Mouse (Mus musculus): ENCODE measurements at regions not wholly inside any gene's neighbourhood (a gene's known extent, or its start where the extent isn't known, plus 50 kb on each side); places are given as distances from the start of the nearest gene placed in this dataset.

GRCm38 (mm10) chr12:77749438-77750007 is 444.5 kb upstream of the Gm6657 start:
- peak; percentile 79; the same call in 1 of the 2 replicates for ATAC-seq (ENCODE audit: low FRiP score, low read depth)
- no peaks in the 10 kb centered on the region for H3K27me3 ChIP-seq
- H3K27ac ChIP-seq (replicated peaks): no peak overlapping the region
- no peak overlapping the region for H3K9ac ChIP-seq
- 65% methylated on average over 3 of the region's 3 CpGs for WGBS
- H3K4me3 ChIP-seq: no peak overlapping the region
- no peaks in the 10 kb centered on the region for H3K36me3 ChIP-seq
- H3K4me2 ChIP-seq: no peak overlapping the region
- H3K9me3 ChIP-seq: no peaks in the 10 kb centered on the region
- H3K4me1 ChIP-seq (replicated peaks): no peaks in the 10 kb centered on the region

- Histone ChIP-seq H3K27ac (replicated peaks) (no peak overlapping the region), H3K27me3 (no peaks in the 10 kb centered on the region), H3K4me2 (no peak overlapping the region), H3K4me1 (replicated peaks) (no peaks in the 10 kb centered on the region), H3K4me3 (no peak overlapping the region), H3K36me3 (no peaks in the 10 kb centered on the region), H3K9me3 (no peaks in the 10 kb centered on the region), H3K9ac (no peak overlapping the region)
- ATAC-seq (ENCODE audit: low FRiP score, low read depth): no peak
- WGBS: 90% methylated on average over 5 of the region's 5 CpGs
Observed at GRCm38 (mm10) chr12:77752181-77752580, 441.9 kb upstream of the Gm6657 start.

- Histone ChIP-seq H3K4me1 (replicated peaks) (no peaks in the 10 kb centered on the region), H3K4me3 (no peak overlapping the region), H3K9ac (no peak overlapping the region), H3K27ac (replicated peaks) (no peak overlapping the region), H3K36me3 (no peaks in the 10 kb centered on the region), H3K27me3 (no peaks in the 10 kb centered on the region), H3K9me3 (no peaks in the 10 kb centered on the region), H3K4me2 (no peak overlapping the region)
- ATAC-seq (ENCODE audit: low FRiP score, low read depth): no peak
- 82% methylated on average over 7 of the region's 7 CpGs for WGBS
Observed at GRCm38 (mm10) chr12:77756021-77756420, 438.0 kb upstream of the Gm6657 start.

- H3K27ac ChIP-seq (replicated peaks): no peak overlapping the region
- 78% methylated on average over 3 of the region's 3 CpGs for WGBS
- no peaks in the 10 kb centered on the region for H3K9me3 ChIP-seq
- H3K4me2 ChIP-seq: no peak overlapping the region
- no peak overlapping the region for H3K9ac ChIP-seq
- H3K27me3 ChIP-seq: no peaks in the 10 kb centered on the region
- no peak for ATAC-seq (ENCODE audit: low FRiP score, low read depth)
- H3K36me3 ChIP-seq: no peaks in the 10 kb centered on the region
- peaks cover 15% of the 10 kb centered on the region; the same call in 1 of the 2 replicates for H3K4me1 ChIP-seq (replicated peaks)
- no peak overlapping the region for H3K4me3 ChIP-seq
Observed at GRCm38 (mm10) chr12:77760976-77761375, 433.1 kb upstream of the Gm6657 start.

GRCm38 (mm10) chr12:77776011-77776546 is 418.0 kb upstream of the Gm6657 start:
- no peak overlapping the region for H3K9ac ChIP-seq
- H3K27ac ChIP-seq (replicated peaks): no peak overlapping the region
- 51% methylated on average over 6 of the region's 6 CpGs for WGBS
- H3K9me3 ChIP-seq: no peaks in the 10 kb centered on the region
- peak; percentile 30; the same call in 1 of the 2 replicates for ATAC-seq (ENCODE audit: low FRiP score, low read depth)
- H3K4me3 ChIP-seq: no peak overlapping the region
- no peaks in the 10 kb centered on the region for H3K36me3 ChIP-seq
- H3K27me3 ChIP-seq: no peaks in the 10 kb centered on the region
- no peak overlapping the region for H3K4me2 ChIP-seq
- peaks cover 10% of the 10 kb centered on the region for H3K4me1 ChIP-seq (replicated peaks)

- Histone ChIP-seq H3K4me2 (no peak overlapping the region), H3K4me3 (no peak overlapping the region), H3K27me3 (no peaks in the 10 kb centered on the region), H3K4me1 (replicated peaks) (peaks cover 13% of the 10 kb centered on the region), H3K9me3 (no peaks in the 10 kb centered on the region), H3K36me3 (no peaks in the 10 kb centered on the region), H3K27ac (replicated peaks) (no peak overlapping the region), H3K9ac (no peak overlapping the region)
- ATAC-seq (ENCODE audit: low FRiP score, low read depth): no peak
- 77% methylated on average over 8 of the region's 8 CpGs for WGBS
Observed at GRCm38 (mm10) chr12:77776755-77777154, 417.3 kb upstream of the Gm6657 start.

- 32% methylated on average over 20 of the region's 20 CpGs for WGBS
- ATAC-seq (ENCODE audit: low FRiP score, low read depth): peak; percentile 76; the same call in 1 of the 2 replicates
- peak overlapping the region; percentile 52 for H3K27ac ChIP-seq (replicated peaks)
- peak overlapping the region; percentile 38 for H3K4me2 ChIP-seq
- H3K4me3 ChIP-seq: peak overlapping the region; percentile 16; the same call in 1 of the 2 replicates
- H3K27me3 ChIP-seq: no peaks in the 10 kb centered on the region
- H3K36me3 ChIP-seq: no peaks in the 10 kb centered on the region
- peaks cover 18% of the 10 kb centered on the region for H3K4me1 ChIP-seq (replicated peaks)
- no peak overlapping the region for H3K9ac ChIP-seq
- H3K9me3 ChIP-seq: no peaks in the 10 kb centered on the region
Observed at GRCm38 (mm10) chr12:77780885-77781698, 412.9 kb upstream of the Gm6657 start.

- peaks cover 13% of the 10 kb centered on the region for H3K4me1 ChIP-seq (replicated peaks)
- H3K36me3 ChIP-seq: no peaks in the 10 kb centered on the region
- no peak overlapping the region for H3K4me2 ChIP-seq
- no peak overlapping the region for H3K27ac ChIP-seq (replicated peaks)
- no peaks in the 10 kb centered on the region for H3K27me3 ChIP-seq
- no peak overlapping the region for H3K9ac ChIP-seq
- H3K4me3 ChIP-seq: no peak overlapping the region
- H3K9me3 ChIP-seq: no peaks in the 10 kb centered on the region
- WGBS: 38% methylated on average over 9 of the region's 9 CpGs
- no peak for ATAC-seq (ENCODE audit: low FRiP score, low read depth)
Observed at GRCm38 (mm10) chr12:77783909-77784308, 410.1 kb upstream of the Gm6657 start.

GRCm38 (mm10) chr12:77785647-77786046 is 408.4 kb upstream of the Gm6657 start:
- 78% methylated on average over 6 of the region's 6 CpGs for WGBS
- Histone ChIP-seq H3K27me3 (no peaks in the 10 kb centered on the region), H3K9ac (no peak overlapping the region), H3K4me3 (no peak overlapping the region), H3K4me2 (no peak overlapping the region), H3K36me3 (no peaks in the 10 kb centered on the region), H3K4me1 (replicated peaks) (peaks cover 21% of the 10 kb centered on the region), H3K27ac (replicated peaks) (no peak overlapping the region), H3K9me3 (no peaks in the 10 kb centered on the region)
- ATAC-seq (ENCODE audit: low FRiP score, low read depth): no peak

- no peak overlapping the region for H3K4me2 ChIP-seq
- no peaks in the 10 kb centered on the region for H3K36me3 ChIP-seq
- peaks cover 15% of the 10 kb centered on the region for H3K4me1 ChIP-seq (replicated peaks)
- H3K27me3 ChIP-seq: no peaks in the 10 kb centered on the region
- no peak overlapping the region for H3K27ac ChIP-seq (replicated peaks)
- H3K4me3 ChIP-seq: no peak overlapping the region
- no peak for ATAC-seq (ENCODE audit: low FRiP score, low read depth)
- H3K9ac ChIP-seq: no peak overlapping the region
- WGBS: 69% methylated on average over 4 of the region's 4 CpGs
- H3K9me3 ChIP-seq: no peaks in the 10 kb centered on the region
Observed at GRCm38 (mm10) chr12:77786678-77787077, 407.4 kb upstream of the Gm6657 start.

GRCm38 (mm10) chr12:77788273-77788672 is 405.8 kb upstream of the Gm6657 start:
- no peak overlapping the region for H3K9ac ChIP-seq
- H3K4me2 ChIP-seq: no peak overlapping the region
- no peaks in the 10 kb centered on the region for H3K9me3 ChIP-seq
- no peak for ATAC-seq (ENCODE audit: low FRiP score, low read depth)
- no peak overlapping the region for H3K27ac ChIP-seq (replicated peaks)
- peaks cover 15% of the 10 kb centered on the region for H3K4me1 ChIP-seq (replicated peaks)
- H3K4me3 ChIP-seq: no peak overlapping the region
- WGBS: 78% methylated on average over 2 of the region's 2 CpGs
- no peaks in the 10 kb centered on the region for H3K36me3 ChIP-seq
- no peaks in the 10 kb centered on the region for H3K27me3 ChIP-seq

GRCm38 (mm10) chr12:77789427-77789826 is 404.6 kb upstream of the Gm6657 start:
- 5% methylated on average over 8 of the region's 8 CpGs for WGBS
- Histone ChIP-seq H3K27ac (replicated peaks) (no peak overlapping the region), H3K4me2 (peak overlapping the region; percentile 47), H3K9me3 (no peaks in the 10 kb centered on the region), H3K4me3 (peak overlapping the region; percentile 21), H3K9ac (no peak overlapping the region; the same call in 1 of the 2 replicates), H3K27me3 (no peaks in the 10 kb centered on the region), H3K36me3 (no peaks in the 10 kb centered on the region), H3K4me1 (replicated peaks) (peaks cover 9% of the 10 kb centered on the region)
- 0 out of 2 replicates have a peak, but pooled peaks have one; percentile 63 for ATAC-seq (ENCODE audit: low FRiP score, low read depth)
